Mouse (Mus musculus) olfactory bulb, adult 2 months (tissue): ENCODE measurements around the gene Lipe. TPM values are rescaled to one million over a fixed set of nuclear protein-coding genes. Genes with fewer than 3 reads are reported as not detected.

Source experiments
- H3K27ac ChIP-seq: fragments of 200-500 bp; 2 replicates; pipeline ENCODE4 v1.5.1; 2012; ENCODE audit warnings: low read depth, low read length; ENCODE audit not compliant: insufficient read depth
- H3K4me1 ChIP-seq: fragments of 200-500 bp; 2 replicates; pipeline ENCODE4 v1.6.1; 2012; ENCODE audit warnings: low read length; ENCODE audit not compliant: control insufficient read depth, insufficient read depth
- H3K4me3 ChIP-seq: fragments of 200-500 bp; 2 replicates; pipeline ENCODE4 v1.5.1; 2012; ENCODE audit warnings: mild to moderate bottlenecking, low read depth, low read length, moderate library complexity; ENCODE audit not compliant: insufficient read depth
- CTCF ChIP-seq: fragments of 200-500 bp; IDR thresholded peaks from 2 replicates; pipeline ENCODE4 v1.5.1; 2012; ENCODE audit warnings: low read depth, mild to moderate bottlenecking, low read length, moderate library complexity; ENCODE audit not compliant: insufficient read depth
- POLR2A ChIP-seq: fragments of 200-500 bp; IDR thresholded peaks from 2 replicates; pipeline ENCODE4 v1.6.1; 2012; ENCODE audit warnings: mild to moderate bottlenecking, low read depth, low read length, moderate library complexity; ENCODE audit not compliant: insufficient read depth
- WGBS: fragments of 180-500 bp; shearing (Covaris S2); methylation state at CpG from one replicate; pipeline ENCODE4 v1.1.7; 2018; 5-methylcytosine and 5-hydroxymethylcytosine counted together
- polyA plus RNA-seq: library from polyadenylated mRNA; stranded (reverse); fragments of >200 nt; gene quantifications from 2 replicates; pipeline ENCODE4 v1.2.4, GENCODE M21; 2012; ENCODE audit warnings: low replicate concordance; ENCODE audit not compliant: missing spikeins, insufficient read depth, insufficient read length

Lipe gene
- polyA plus RNA-seq, 1 experiment, result not detected

- 72% methylated on average over 7 of the region's 7 CpGs for WGBS
- Histone ChIP-seq H3K4me1 (peaks cover 36% of the 10 kb centered on the region), H3K27ac (no peak overlapping the region), H3K4me3 (no peak overlapping the region)
- no peak for TF ChIP-seq POLR2A
- TF ChIP-seq CTCF, result no peak
These were observed 5.7 kb downstream of the Lipe start for GRCm38 (mm10) chr7:25392851-25393250.

- Histone ChIP-seq H3K27ac (no peak overlapping the region), H3K4me1 (peaks cover 36% of the 10 kb centered on the region), H3K4me3 (no peak overlapping the region)
- 65% methylated on average over 2 of the region's 2 CpGs for WGBS
- no peak for TF ChIP-seq CTCF
- no peak for TF ChIP-seq POLR2A
These were observed 6.6 kb downstream of the Lipe start for GRCm38 (mm10) chr7:25391856-25392453.

DNA sequence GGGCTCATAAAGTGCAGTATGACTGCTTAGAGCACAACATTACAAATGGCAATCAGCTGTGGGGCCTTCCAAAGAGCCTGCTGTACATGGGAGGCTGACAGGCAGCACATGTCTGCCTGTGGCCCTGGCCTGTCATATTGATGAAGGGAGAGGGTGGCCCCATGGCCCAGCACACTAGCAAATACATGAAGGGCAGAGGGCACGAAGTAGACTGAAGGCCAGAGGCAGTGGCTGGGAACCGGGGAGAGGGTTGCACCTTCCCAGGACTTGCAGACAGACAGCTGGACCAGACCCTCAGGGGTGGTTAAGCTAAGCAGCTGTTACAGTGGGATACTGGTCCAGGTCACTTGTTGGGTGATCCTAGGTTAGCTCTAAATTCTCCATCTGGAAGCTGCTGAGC is 7.5 kb downstream of the Lipe start:
- WGBS, result 82% methylated on average over 2 of the region's 2 CpGs
- H3K4me1 ChIP-seq, result peaks cover 34% of the 10 kb centered on the region
- H3K4me3 ChIP-seq, result no peak overlapping the region
- TF ChIP-seq CTCF (no peak), POLR2A (no peak)
- no peak overlapping the region for H3K27ac ChIP-seq

- H3K27ac ChIP-seq, result peak overlapping the region; percentile 38; the same call in 1 of the 2 replicates
- no peak overlapping the region for H3K4me3 ChIP-seq
- peaks cover 37% of the 10 kb centered on the region for H3K4me1 ChIP-seq
- TF ChIP-seq POLR2A (no peak), CTCF (no peak)
- WGBS, result 54% methylated on average over 8 of the region's 8 CpGs
These were observed 8.3 kb downstream of the Lipe start for GRCm38 (mm10) chr7:25390054-25390770.

- Histone ChIP-seq H3K27ac (no peak overlapping the region), H3K4me1 (peaks cover 34% of the 10 kb centered on the region), H3K4me3 (no peak overlapping the region)
- whole genome bisulfite sequencing, result 89% methylated on average over 7 of the region's 7 CpGs
- TF ChIP-seq POLR2A, result no peak
- no peak for TF ChIP-seq CTCF
These were observed 9.6 kb downstream of the Lipe start for GRCm38 (mm10) chr7:25388916-25389315.

DNA sequence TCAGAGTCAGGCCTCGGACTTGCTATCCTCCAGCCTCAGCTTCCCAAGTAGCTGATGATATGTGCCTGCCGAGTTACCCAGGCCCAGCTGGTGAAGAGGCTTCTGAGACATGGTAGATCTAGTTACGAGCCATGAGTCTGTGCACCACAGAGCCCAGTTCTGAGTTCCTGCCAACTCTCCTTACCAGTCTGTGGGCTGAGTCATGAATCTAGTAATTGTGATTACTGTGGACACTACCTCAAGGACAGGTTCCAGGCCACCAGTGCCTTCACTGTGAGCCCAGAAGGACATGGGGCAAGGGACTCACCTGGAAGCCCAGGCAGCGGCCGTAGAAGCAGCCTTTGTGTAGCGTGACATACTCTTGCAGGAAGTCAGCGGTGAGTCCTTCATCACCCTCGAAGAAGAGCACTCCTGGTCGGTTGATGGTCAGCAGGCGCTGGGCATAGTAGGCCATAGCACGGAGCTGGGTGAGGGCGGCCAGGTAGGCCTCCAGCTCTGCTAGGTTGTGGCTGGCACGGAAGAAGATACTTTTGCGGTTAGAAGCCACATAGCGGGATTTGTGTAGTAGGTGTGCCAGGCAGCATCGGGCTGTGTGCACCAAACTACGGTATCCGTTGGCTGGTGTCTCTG is 10.6 kb downstream of the Lipe start:
- 93% methylated on average over 18 of the region's 18 CpGs for WGBS
- Histone ChIP-seq H3K27ac (no peak overlapping the region), H3K4me3 (no peak overlapping the region), H3K4me1 (peaks cover 30% of the 10 kb centered on the region)
- TF ChIP-seq POLR2A, result no peak
- no peak for TF ChIP-seq CTCF

- Histone ChIP-seq H3K4me1 (peaks cover 23% of the 10 kb centered on the region), H3K27ac (peak overlapping the region; percentile 45), H3K4me3 (no peak overlapping the region)
- 62% methylated on average over 12 of the region's 12 CpGs for WGBS
- TF ChIP-seq CTCF, result no peak
- TF ChIP-seq POLR2A, result no peak
These were observed 12.5 kb downstream of the Lipe start for GRCm38 (mm10) chr7:25385850-25386555.

- Histone ChIP-seq H3K27ac (no peak overlapping the region), H3K4me3 (no peak overlapping the region), H3K4me1 (peaks cover 15% of the 10 kb centered on the region)
- 93% methylated on average over 12 of the region's 12 CpGs for WGBS
- no peak for TF ChIP-seq POLR2A
- TF ChIP-seq CTCF, result no peak
These were observed 13.3 kb downstream of the Lipe start for GRCm38 (mm10) chr7:25385259-25385658.
